Mouse (Mus musculus) small intestine, adult 2 months (tissue): ENCODE results near the gene Myh4.

Experiments used
- CTCF ChIP-seq: fragments of 200-500 bp; IDR thresholded peaks from 2 replicates; pipeline ENCODE4 v1.5.1; 2012; ENCODE audit warnings: low read depth, mild to moderate bottlenecking, control low read depth, inconsistent platforms, low read length, moderate library complexity, mixed read lengths; ENCODE audit not compliant: insufficient replicate concordance, insufficient read length; ENCODE audit errors: extremely low read depth
- POLR2A ChIP-seq: fragments of 200-500 bp; IDR thresholded peaks from 2 replicates; pipeline ENCODE4 v1.6.1; 2012; ENCODE audit warnings: low read depth, mild to moderate bottlenecking, control low read depth, inconsistent platforms, low read length, moderate library complexity

- TF ChIP-seq POLR2A = no peak
- no peak for TF ChIP-seq CTCF
These were observed 15.9 kb downstream of the Myh4 start for GRCm38 (mm10) chr11:67253691-67254090.
